Mouse (Mus musculus): Measurements from ENCODE around the gene Zfp949. TPM values are rescaled to one million over a fixed set of nuclear protein-coding genes. Genes with fewer than 3 reads are reported as not detected.
"Not testable (repeated sequence)": the region's sequence is repeated elsewhere in the genome, so short reads cannot be mapped to it uniquely, and the experiment has no call there.

The Zfp949 gene
- polyA plus RNA-seq, 1 experiment from 2014 or later, result 7.2 TPM

DNA sequence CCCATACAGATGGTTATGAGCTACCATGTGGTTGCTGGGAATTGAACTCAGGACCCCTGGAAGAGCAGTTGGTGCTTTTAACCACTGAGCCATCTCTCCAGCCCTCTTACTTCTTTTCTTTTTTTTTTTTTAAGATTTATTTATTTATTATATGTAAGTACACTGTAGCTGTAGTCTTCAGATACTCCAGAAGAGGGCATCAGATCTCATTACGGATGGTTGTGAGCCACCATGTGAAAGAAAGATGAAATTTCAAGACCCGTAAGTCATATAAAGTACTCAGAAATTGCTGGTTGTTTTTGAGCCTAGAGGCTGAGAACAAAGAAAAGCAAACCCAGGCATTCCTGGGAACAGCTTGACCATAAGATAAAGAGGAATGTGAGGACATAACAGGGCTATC is 13.7 kb downstream of the Zfp949 start:
- not testable (repeated sequence) for H3K4me3 ChIP-seq (ENCODE audit: low read depth, low read length); H3K4me1 ChIP-seq (replicated peaks; ENCODE audit: control insufficient read depth, insufficient read depth); H3K4me2 ChIP-seq (replicated peaks; ENCODE audit: low read depth); ATAC-seq (ENCODE audit: low FRiP score, low TSS enrichment); DNase-seq (ENCODE audit: low spot score); H3K27ac ChIP-seq (replicated peaks); H3K9me3 ChIP-seq (ENCODE audit: control insufficient read depth, low read length); H3K36me3 ChIP-seq (ENCODE audit: control insufficient read depth, insufficient read depth, low read length); H3K27me3 ChIP-seq (ENCODE audit: control insufficient read depth, insufficient read depth, low read length); H3K9ac ChIP-seq (ENCODE audit: low read length)
- TF ChIP-seq CTCF (IDR thresholded peaks at IDR 0.05; ENCODE audit: low read depth), result peak; percentile 19; the same call in 1 of the 2 replicates
- 93% methylated on average over 2 of the region's 2 CpGs for WGBS

DNA sequence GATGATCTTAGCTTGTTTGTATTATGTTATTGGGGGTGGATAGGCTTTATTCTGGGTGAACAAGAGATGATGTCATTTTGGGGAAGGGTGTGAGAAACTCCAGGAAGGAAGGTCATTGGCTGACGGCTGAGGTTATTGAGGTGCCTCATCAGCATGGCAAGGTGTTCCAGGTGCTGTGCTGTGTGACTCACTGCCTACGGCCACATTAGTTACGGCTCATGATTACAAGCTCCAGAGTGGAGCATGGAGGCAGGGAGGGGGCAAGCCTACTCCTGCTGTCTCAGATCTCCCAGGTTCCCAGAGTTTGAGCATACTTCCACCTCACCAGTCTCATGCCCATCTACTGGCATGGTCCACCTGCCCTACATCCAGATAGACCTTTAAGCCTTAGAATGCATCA is 22.7 kb downstream of the Zfp949 start:
- H3K27me3 ChIP-seq (ENCODE audit: control insufficient read depth, insufficient read depth, low read length); H3K9ac ChIP-seq (ENCODE audit: low read length); H3K9me3 ChIP-seq (ENCODE audit: control insufficient read depth, low read length); DNase-seq (ENCODE audit: low spot score); ATAC-seq (ENCODE audit: low FRiP score, low TSS enrichment); H3K4me1 ChIP-seq (replicated peaks; ENCODE audit: control insufficient read depth, insufficient read depth); H3K4me2 ChIP-seq (replicated peaks; ENCODE audit: low read depth); H3K27ac ChIP-seq (replicated peaks); H3K4me3 ChIP-seq (ENCODE audit: low read depth, low read length): not testable (repeated sequence)
- WGBS, result 90% methylated on average over 3 of the region's 3 CpGs
- peaks cover 27% of the 10 kb centered on the region for H3K36me3 ChIP-seq (ENCODE audit: control insufficient read depth, insufficient read depth, low read length)

DNA sequence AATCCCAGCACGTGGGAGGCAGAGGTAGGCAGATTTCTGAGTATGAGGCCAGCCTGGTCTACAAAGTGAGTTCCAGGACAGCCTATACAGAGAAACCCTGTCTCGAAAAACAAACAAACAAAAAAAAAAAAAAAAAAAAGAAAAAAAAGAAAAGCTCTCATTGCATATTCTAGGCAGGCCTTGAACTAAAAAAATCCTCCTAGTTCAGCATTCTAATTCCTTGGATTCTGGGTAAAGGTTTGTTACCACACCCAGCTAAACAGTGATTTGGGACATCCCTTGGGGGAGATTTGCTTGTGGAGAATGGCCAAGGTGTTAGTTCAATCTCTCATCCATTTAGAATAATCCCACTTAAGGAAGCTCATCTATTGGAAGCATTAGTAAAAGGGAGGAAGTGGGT is 32.8 kb downstream of the Zfp949 start, which contains the start of gene Trim43a:
TSS of gene Trim43a (plus strand) at position 301 of the 400 bp plus-strand sequence.
- ATAC-seq (ENCODE audit: low FRiP score, low TSS enrichment); H3K4me3 ChIP-seq (ENCODE audit: low read depth, low read length); H3K9me3 ChIP-seq (ENCODE audit: control insufficient read depth, low read length); DNase-seq (ENCODE audit: low spot score); H3K36me3 ChIP-seq (ENCODE audit: control insufficient read depth, insufficient read depth, low read length); H3K27ac ChIP-seq (replicated peaks); H3K27me3 ChIP-seq (ENCODE audit: control insufficient read depth, insufficient read depth, low read length); H3K9ac ChIP-seq (ENCODE audit: low read length); H3K4me2 ChIP-seq (replicated peaks; ENCODE audit: low read depth); H3K4me1 ChIP-seq (replicated peaks; ENCODE audit: control insufficient read depth, insufficient read depth): not testable (repeated sequence)
- 54% methylated on average over 2 of the region's 2 CpGs for WGBS

DNA sequence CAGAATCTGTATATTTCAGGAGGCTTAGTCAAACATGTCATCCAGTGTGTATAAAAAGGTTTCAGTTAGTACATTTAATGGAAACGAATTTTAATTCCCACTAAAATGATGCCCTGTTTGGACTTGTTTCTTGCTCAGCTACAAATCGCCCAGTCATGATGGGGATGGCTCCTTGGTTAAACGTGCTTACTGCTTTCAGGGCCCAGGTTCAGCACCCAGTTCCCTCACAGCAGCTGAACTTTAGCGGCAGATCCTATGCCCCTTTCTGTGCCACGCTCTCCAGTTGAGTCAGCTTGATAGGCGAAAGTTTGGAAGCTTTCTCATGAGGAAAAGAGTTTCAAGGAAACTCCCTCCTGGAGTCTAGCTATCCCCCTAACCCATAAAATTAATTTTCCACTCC is 45.9 kb downstream of the Zfp949 start:
- H3K9me3 ChIP-seq (ENCODE audit: control insufficient read depth, low read length); H3K36me3 ChIP-seq (ENCODE audit: control insufficient read depth, insufficient read depth, low read length); H3K27me3 ChIP-seq (ENCODE audit: control insufficient read depth, insufficient read depth, low read length); H3K4me3 ChIP-seq (ENCODE audit: low read depth, low read length); DNase-seq (ENCODE audit: low spot score); H3K27ac ChIP-seq (replicated peaks); H3K4me1 ChIP-seq (replicated peaks; ENCODE audit: control insufficient read depth, insufficient read depth); H3K9ac ChIP-seq (ENCODE audit: low read length); ATAC-seq (ENCODE audit: low FRiP score, low TSS enrichment); H3K4me2 ChIP-seq (replicated peaks; ENCODE audit: low read depth): not testable (repeated sequence)
- 63% methylated on average over 6 of the region's 6 CpGs for WGBS

DNA sequence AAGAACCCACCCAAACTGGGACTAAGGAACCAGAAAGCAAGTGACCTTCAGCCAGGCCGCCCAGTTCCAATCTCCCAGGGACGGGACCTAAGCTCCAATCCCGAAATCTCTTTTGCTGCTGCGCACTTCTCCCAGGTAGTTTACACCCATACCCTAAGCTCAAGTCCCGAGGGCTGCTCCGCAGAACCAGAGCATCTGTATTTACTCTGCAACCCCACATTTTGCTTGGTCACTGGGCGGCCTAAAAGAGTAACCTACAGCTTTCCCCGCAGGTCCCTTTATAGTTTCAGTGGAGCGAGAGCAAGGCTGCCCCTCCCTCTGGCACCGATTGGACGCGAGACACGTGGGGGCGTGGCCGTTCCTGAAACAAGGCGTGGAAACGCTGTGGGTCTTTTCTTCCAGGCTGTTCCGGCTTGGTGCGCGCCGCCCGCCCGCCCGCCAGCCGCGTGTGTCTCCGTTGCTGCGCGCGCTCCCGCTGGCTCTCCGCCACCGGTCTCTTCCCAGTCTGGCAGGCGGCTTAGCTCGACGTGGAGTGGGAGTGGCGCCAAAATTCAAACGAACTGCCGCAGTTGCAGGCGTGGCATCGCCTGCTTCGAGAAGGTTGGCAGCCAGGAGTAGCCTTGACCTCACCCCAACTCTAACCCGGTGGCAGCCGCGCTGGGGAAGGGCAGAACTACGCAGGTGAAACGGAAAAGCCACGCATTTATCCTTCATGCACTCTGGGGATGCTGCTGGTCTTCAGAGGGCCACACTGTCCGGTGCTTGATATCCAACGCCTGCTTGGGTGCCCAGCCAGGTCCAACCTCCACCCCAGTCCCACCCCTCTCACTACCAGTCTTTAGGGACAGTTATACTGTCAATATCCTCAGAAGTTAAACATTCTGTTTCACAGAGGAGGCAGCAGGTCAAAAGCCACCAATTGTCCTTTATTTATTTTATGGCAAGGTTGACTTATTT is 51.7 kb downstream of the Zfp949 start:
- not testable (repeated sequence) for H3K4me1 ChIP-seq (replicated peaks; ENCODE audit: control insufficient read depth, insufficient read depth); H3K9ac ChIP-seq (ENCODE audit: low read length); H3K9me3 ChIP-seq (ENCODE audit: control insufficient read depth, low read length); H3K27ac ChIP-seq (replicated peaks); H3K36me3 ChIP-seq (ENCODE audit: control insufficient read depth, insufficient read depth, low read length); H3K27me3 ChIP-seq (ENCODE audit: control insufficient read depth, insufficient read depth, low read length)
- Histone ChIP-seq H3K4me3 (ENCODE audit: low read depth, low read length) (peak overlapping the region; percentile 22), H3K4me2 (replicated peaks; ENCODE audit: low read depth) (peak overlapping the region; percentile 44)
- peak; percentile 97 for DNase-seq (ENCODE audit: low spot score)
- WGBS, result under 1% methylated on average over 45 of the region's 50 CpGs
- peak; percentile 100 for ATAC-seq (ENCODE audit: low FRiP score, low TSS enrichment)

Other genes with a start within 250 kb of the Zfp949 start
- 52.7 and 55.9 TPM in 2 replicates for gene Nt5e, start 220.8 kb upstream of the Zfp949 start, polyA plus RNA-seq (2015; fragmentation: Nextera tagmentation; extraction: Ambion mirVana)
- 18.2 and 19.8 TPM in 2 replicates for gene Snx14, start 109.1 kb upstream of the Zfp949 start, polyA plus RNA-seq (2015; fragmentation: Nextera tagmentation; extraction: Ambion mirVana)
- gene Gm20537, start 91.4 kb upstream of the Zfp949 start, polyA plus RNA-seq (2015; fragmentation: Nextera tagmentation; extraction: Ambion mirVana), result not detected in 2 replicates
- 38.8 and 51.7 TPM in 2 replicates for gene Syncrip, start 65.4 kb upstream of the Zfp949 start, polyA plus RNA-seq (2015; fragmentation: Nextera tagmentation; extraction: Ambion mirVana)
- 0.17 TPM in 1 of 2 replicates, not detected in the other for gene Trim43a, start 32.9 kb downstream of the Zfp949 start, polyA plus RNA-seq (2015; fragmentation: Nextera tagmentation; extraction: Ambion mirVana)
- 39.2 and 41.1 TPM in 2 replicates for gene Mthfsl, start 172.3 kb downstream of the Zfp949 start, polyA plus RNA-seq (2015; fragmentation: Nextera tagmentation; extraction: Ambion mirVana)
- gene Bcl2a1d, start 183.9 kb downstream of the Zfp949 start, polyA plus RNA-seq (2015; fragmentation: Nextera tagmentation; extraction: Ambion mirVana), result 0.42 and 0.58 TPM in 2 replicates